Mouse (Mus musculus) limb, embryonic 14.5 days (tissue): Measurements from ENCODE around the gene Reep6. TPM values are rescaled to one million over a fixed set of nuclear protein-coding genes. Genes with fewer than 3 reads are reported as not detected.
A peak's percentile ranks its signal among the peaks of the same experiment; 100 is the strongest.

Experiments used
- ATAC-seq: fragments of 200-750 bp; cut with Nextera tagmentation; 2 replicates; pipeline ENCODE4 v1.8.0; 2017; ENCODE audit warnings: low read depth, moderate number of reproducible peaks, moderate TSS enrichment; ENCODE audit not compliant: low FRiP score
- DNase-seq: peaks from one replicate; pipeline ENCODE4 v3.0.0-alpha.2; 2015; ENCODE audit warnings: low spot score
- H3K27ac ChIP-seq: fragments of 300-500 bp; sonication (generic); replicated peaks from 2 replicates; pipeline ENCODE4 v1.5.1; 2014; ENCODE audit warnings: low read depth, mild to moderate bottlenecking, low read length, moderate library complexity, mixed read lengths
- H3K27me3 ChIP-seq: fragments of 300-500 bp; sonication (generic); 2 replicates; pipeline ENCODE4 v1.6.1; 2014; ENCODE audit warnings: low read length, mixed read lengths; ENCODE audit not compliant: control insufficient read depth, insufficient read depth
- H3K36me3 ChIP-seq: fragments of 300-500 bp; sonication (generic); 2 replicates; pipeline ENCODE4 v1.6.1; 2014; ENCODE audit warnings: mild to moderate bottlenecking, low read length, moderate library complexity, mixed read lengths; ENCODE audit not compliant: control insufficient read depth, insufficient read depth
- H3K4me1 ChIP-seq: fragments of 300-500 bp; sonication (generic); 2 replicates; pipeline ENCODE4 v1.6.1; 2014; ENCODE audit warnings: antibody characterized with exemption, low read length, mixed read lengths; ENCODE audit not compliant: control insufficient read depth, insufficient read depth
- H3K4me2 ChIP-seq: fragments of 300-500 bp; sonication (generic); replicated peaks from 2 replicates; pipeline ENCODE4 v1.6.1; 2014; ENCODE audit warnings: low read depth, mild to moderate bottlenecking, low read length, moderate library complexity; ENCODE audit not compliant: severe bottlenecking
- H3K4me3 ChIP-seq: fragments of 300-500 bp; sonication (generic); replicated peaks from 2 replicates; pipeline ENCODE4 v1.5.1; 2014; ENCODE audit warnings: low read length
- H3K9ac ChIP-seq: fragments of 300-500 bp; sonication (generic); 2 replicates; pipeline ENCODE4 v1.6.1; 2014; ENCODE audit warnings: mild to moderate bottlenecking, low read depth, low read length, moderate library complexity; ENCODE audit not compliant: severe bottlenecking
- H3K9me3 ChIP-seq: fragments of 300-500 bp; sonication (generic); 2 replicates; pipeline ENCODE4 v1.6.1; 2016; ENCODE audit warnings: low read length; ENCODE audit not compliant: control insufficient read depth
- POLR2A ChIP-seq: fragments of 200-500 bp; IDR thresholded peaks from 2 replicates; pipeline ENCODE4 v1.8.0; 2012; ENCODE audit warnings: inconsistent platforms, mild to moderate bottlenecking, moderate library complexity, borderline replicate concordance; ENCODE audit not compliant: insufficient read depth, insufficient read length; ENCODE audit errors: extremely low read depth
- WGBS: fragments of 180-500 bp; shearing (Covaris S2); extraction: QIAGEN DNeasy Blood & Tissue Kit; methylation state at CpG from one replicate; pipeline ENCODE4 v1.1.7; 2014; 5-methylcytosine and 5-hydroxymethylcytosine counted together
- polyA plus RNA-seq, 2 experiments: library from polyadenylated mRNA; depleted of rRNA in 1 of 2; stranded (reverse) in 1 of 2; unstranded in 1 of 2; fragments of >200 nt; fragmentation: Nextera tagmentation in 1 of 2; extraction: Ambion mirVana in 1 of 2; gene quantifications; 2 replicates each; pipeline versions ENCODE4 v1.2.1 to v1.2.3; 2012 to 2014

Gene Reep6
- polyA plus RNA-seq, 2 experiments = 3.9 to 10.5 TPM

- ATAC-seq = no peak
- no peak overlapping the region for H3K4me2 ChIP-seq
- TF ChIP-seq POLR2A = no peak
- H3K4me3 ChIP-seq = peak overlapping the region; percentile 43
- peaks cover 53% of the 10 kb centered on the region for H3K27me3 ChIP-seq
- DNase-seq = no peak
- WGBS = 33% methylated on average over 7 of the region's 7 CpGs
- no peak overlapping the region for H3K9ac ChIP-seq
- H3K27ac ChIP-seq = no peak overlapping the region
- H3K9me3 ChIP-seq = no peaks in the 10 kb centered on the region
- peaks cover 15% of the 10 kb centered on the region for H3K4me1 ChIP-seq
- H3K36me3 ChIP-seq = no peaks in the 10 kb centered on the region
Observed at GRCm38 (mm10) chr10:80357336-80357735, 27.6 kb downstream of the Reep6 start.

GRCm38 (mm10) chr10:80357994-80358639 is 28.4 kb downstream of the Reep6 start:
- no peaks in the 10 kb centered on the region for H3K9me3 ChIP-seq
- ATAC-seq = 0 out of 2 replicates have a peak, but pooled peaks have one; percentile 24

GRCm38 (mm10) chr10:80363734-80364133 is 34.0 kb downstream of the Reep6 start:
- H3K4me3 ChIP-seq = no peak overlapping the region
- no peaks in the 10 kb centered on the region for H3K9me3 ChIP-seq
- H3K27me3 ChIP-seq = 0 out of 2 replicates have a peak, but pooled peaks cover under 1% of the 10 kb centered on the region

More at GRCm38 (mm10) chr10:80357994-80358639, 28.4 kb downstream of the Reep6 start:
- H3K4me1 ChIP-seq = peaks cover 15% of the 10 kb centered on the region
- no peaks in the 10 kb centered on the region for H3K36me3 ChIP-seq
- H3K27ac ChIP-seq = no peak overlapping the region
- TF ChIP-seq POLR2A = no peak
- no peak for DNase-seq
- peak overlapping the region; percentile 25; the same call in 1 of the 2 replicates for H3K9ac ChIP-seq
- peaks cover 45% of the 10 kb centered on the region for H3K27me3 ChIP-seq
- WGBS = 9% methylated on average over 27 of the region's 31 CpGs
- H3K4me2 ChIP-seq = peak overlapping the region; percentile 39
- H3K4me3 ChIP-seq = peak overlapping the region; percentile 43

GRCm38 (mm10) chr10:80365736-80366135 is 36.0 kb downstream of the Reep6 start:
- ATAC-seq = no peak
- H3K27ac ChIP-seq = no peak overlapping the region
- no peak for DNase-seq
- no peak for TF ChIP-seq POLR2A
- WGBS = 43% methylated on average over 6 of the region's 6 CpGs
- H3K36me3 ChIP-seq = no peaks in the 10 kb centered on the region
- H3K4me3 ChIP-seq = no peak overlapping the region
- H3K4me1 ChIP-seq = no peaks in the 10 kb centered on the region
- H3K9ac ChIP-seq = no peak overlapping the region
- no peaks in the 10 kb centered on the region for H3K9me3 ChIP-seq
- no peak overlapping the region for H3K4me2 ChIP-seq
- no peaks in the 10 kb centered on the region for H3K27me3 ChIP-seq

More at GRCm38 (mm10) chr10:80363734-80364133, 34.0 kb downstream of the Reep6 start:
- no peak overlapping the region for H3K4me2 ChIP-seq
- ATAC-seq (no peak), DNase-seq (no peak)
- no peaks in the 10 kb centered on the region for H3K36me3 ChIP-seq
- no peak for TF ChIP-seq POLR2A
- H3K4me1 ChIP-seq = no peaks in the 10 kb centered on the region
- no peak overlapping the region for H3K27ac ChIP-seq
- no peak overlapping the region for H3K9ac ChIP-seq
- 42% methylated on average over 6 of the region's 6 CpGs for WGBS

GRCm38 (mm10) chr10:80367954-80368353 is 38.2 kb downstream of the Reep6 start:
- H3K27me3 ChIP-seq = no peaks in the 10 kb centered on the region
- no peak overlapping the region for H3K9ac ChIP-seq
- H3K9me3 ChIP-seq = no peaks in the 10 kb centered on the region
- no peaks in the 10 kb centered on the region for H3K36me3 ChIP-seq
- H3K27ac ChIP-seq = no peak overlapping the region
- H3K4me1 ChIP-seq = peaks cover 7% of the 10 kb centered on the region
- no peak for DNase-seq
- ATAC-seq = no peak
- H3K4me3 ChIP-seq = no peak overlapping the region
- no peak for TF ChIP-seq POLR2A
- no peak overlapping the region for H3K4me2 ChIP-seq
- WGBS = 47% methylated on average over 5 of the region's 5 CpGs
